Mouse (Mus musculus): ENCODE results near the gene Gm15517.
"Not testable (repeated sequence)": the region's sequence is repeated elsewhere in the genome, so short reads cannot be mapped to it uniquely, and the experiment has no call there.

The Gm15517 gene

DNA sequence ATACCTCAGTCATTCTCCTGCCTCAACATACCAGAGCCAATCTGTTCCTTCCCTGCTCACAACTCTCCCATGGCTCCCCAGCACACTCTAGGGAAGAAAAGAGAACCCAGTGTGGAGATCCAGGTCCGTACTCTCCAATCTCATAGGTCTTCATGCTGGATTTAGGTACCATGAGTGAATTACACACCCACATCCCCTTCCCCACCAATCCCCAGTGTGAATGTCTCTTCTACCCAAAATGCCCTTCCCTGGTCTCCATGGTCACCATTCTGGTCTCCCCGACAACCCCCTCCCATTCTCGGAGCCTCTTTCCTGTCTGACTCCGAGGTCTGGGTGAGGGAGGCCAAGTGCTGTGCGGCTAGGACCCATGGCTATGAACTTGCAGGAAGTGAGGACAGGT, at the start of gene Gm15517:
TSS of gene Gm15517 (plus strand) at position 301 of the 400 bp plus-strand sequence.
- DNase-seq (ENCODE audit: extremely low spot score) = no peak

DNA sequence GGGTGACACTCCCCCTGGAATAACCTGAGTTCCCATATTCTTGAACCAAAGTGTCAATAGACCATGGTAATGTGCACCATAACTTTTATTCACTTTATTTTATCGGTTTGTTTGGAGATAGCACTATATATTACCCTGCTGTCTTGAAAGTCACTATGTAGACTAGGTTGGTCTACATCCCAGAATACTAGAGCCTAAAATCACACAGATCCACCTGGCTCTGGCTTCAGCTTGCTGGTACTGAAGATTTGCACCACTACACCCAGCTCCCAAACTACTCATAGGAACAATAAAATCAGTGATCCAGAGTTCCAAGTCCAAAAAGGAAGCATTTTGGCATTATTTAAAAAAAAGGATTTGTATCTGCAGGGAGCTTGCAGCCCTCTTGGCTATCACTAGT, 45.6 kb upstream of the Gm15517 start, which contains the start of gene Klk1b5:
TSS of gene Klk1b5 (plus strand) at position 301 of the 400 bp plus-strand sequence.
- no peak for DNase-seq (ENCODE audit: extremely low spot score)

DNA sequence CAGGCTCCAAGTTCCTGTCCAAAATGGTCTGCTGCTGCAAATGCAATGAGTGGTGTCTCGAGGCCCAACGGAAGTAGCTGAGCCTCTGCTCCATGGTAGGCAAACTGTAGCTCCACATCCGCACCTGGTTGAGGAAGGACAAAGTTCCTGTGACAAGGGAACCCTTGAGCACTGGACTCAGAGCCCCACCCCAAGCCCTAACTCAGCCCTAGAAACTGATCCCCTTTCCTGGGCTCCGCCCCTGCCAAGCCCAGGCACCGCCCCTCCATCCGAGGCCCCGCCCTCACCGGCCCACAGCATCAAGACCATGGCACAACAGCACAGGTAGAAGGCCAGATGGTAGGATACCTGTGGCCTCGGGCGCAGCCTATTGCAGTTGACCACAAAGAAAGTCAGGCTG, 39.6 kb upstream of the Gm15517 start:
- not testable (repeated sequence) for DNase-seq (ENCODE audit: extremely low spot score)

DNA sequence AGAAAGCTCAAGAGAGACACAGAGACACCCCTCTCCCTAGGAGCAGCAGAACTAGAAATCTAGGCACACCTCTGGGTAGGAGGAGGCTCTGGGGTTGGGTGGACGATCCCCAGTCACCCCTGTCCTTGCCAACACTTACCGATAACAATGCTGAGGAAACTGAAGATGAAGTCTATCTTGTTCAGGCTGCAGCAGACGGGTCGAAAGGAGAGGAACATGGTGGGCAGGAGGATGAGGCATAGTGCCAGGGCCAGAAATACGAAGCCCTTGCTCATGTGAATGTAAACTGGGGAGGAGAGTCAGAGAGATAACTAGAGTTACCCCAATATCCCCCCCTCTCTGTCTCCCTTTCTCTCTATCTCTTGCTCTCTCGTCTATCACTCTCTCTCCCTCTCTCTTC, 38.9 kb upstream of the Gm15517 start:
- DNase-seq (ENCODE audit: extremely low spot score) = not testable (repeated sequence)

DNA sequence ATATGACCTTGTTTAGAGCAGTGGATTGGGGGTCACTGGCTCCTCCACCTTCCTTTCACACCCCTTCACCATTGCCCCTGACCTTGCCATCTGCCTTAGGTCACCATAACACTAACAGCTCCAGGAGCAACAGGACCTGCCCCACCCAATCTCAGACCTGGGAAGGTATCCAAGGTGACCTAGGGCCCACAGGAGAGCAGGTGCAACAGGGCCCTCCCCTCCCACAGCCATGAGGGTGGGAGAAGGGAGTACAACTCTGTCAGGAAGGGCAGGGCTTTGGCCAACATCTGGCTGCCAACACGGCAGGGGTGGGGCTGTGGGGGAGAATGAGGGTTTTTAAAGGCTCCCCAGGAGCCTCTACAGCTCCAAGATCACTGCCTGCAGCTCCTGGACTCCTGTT, 36.2 kb upstream of the Gm15517 start, which contains the start of gene Klk1:
TSS of gene Klk1 (plus strand) at position 285 of the 400 bp plus-strand sequence.
- DNase-seq (ENCODE audit: extremely low spot score) = no peak

DNA sequence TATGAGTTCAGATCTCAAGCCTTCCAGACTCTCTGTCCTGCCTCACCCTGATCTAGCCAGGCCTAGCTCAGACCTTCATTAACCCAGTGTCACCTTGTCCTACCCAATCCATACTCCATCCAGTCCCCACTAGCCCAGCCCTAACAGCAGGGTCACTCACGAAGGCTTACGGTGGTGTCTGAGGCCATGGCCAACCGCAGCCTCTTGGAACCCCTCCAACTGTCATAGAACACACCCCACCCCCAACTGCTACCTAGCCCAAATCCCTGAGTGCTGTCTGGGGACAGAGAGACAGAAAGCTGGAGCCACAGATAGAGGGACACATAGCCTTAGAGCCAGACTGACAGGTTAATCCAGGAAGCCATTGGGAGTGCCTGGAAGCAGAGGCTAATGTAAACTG, 25.3 kb upstream of the Gm15517 start, which contains the start of gene Gm36864:
TSS of gene Gm36864 (plus strand) at position 269 of the 400 bp plus-strand sequence.
- no peak for DNase-seq (ENCODE audit: extremely low spot score)

DNA sequence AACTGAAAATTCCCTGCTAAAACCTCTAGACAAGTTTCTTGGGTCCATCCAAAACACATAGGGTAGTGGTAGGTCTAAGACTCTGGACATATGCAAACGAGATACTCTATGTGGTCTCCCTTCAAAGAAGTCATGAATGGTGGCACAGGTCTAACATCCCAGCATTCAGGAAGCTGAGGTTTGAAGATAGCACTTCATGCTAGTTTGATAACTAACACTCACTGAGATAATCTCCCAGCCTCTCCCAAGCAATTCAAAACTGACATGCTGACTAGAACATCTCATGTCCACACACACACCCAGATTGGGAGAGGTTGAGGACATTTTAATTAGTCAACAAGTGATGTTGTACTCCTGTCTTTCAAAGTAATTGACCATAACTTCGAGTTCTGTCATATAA, 21.3 kb upstream of the Gm15517 start:
- DNase-seq (ENCODE audit: extremely low spot score) = no peak

DNA sequence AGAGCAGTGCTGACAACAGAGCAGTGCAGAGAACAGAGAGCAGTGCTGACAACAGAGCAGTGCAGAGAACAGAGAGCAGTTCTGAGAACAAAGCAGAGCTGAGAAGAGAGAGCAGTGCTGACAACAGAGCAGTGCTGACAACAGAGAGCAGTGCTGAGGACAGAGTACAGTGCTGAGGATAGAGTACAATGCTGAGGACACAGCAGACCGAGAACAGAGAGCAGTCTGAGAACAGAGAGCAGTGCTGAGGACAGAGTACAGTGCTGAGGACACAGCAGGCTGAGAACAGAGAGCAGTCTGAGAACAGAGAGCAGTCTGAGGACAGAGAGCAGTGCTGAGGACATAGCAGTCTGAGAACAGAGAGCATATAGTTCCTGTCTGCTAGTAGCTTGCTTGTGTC, 20.5 kb upstream of the Gm15517 start:
- no peak for DNase-seq (ENCODE audit: extremely low spot score)

DNA sequence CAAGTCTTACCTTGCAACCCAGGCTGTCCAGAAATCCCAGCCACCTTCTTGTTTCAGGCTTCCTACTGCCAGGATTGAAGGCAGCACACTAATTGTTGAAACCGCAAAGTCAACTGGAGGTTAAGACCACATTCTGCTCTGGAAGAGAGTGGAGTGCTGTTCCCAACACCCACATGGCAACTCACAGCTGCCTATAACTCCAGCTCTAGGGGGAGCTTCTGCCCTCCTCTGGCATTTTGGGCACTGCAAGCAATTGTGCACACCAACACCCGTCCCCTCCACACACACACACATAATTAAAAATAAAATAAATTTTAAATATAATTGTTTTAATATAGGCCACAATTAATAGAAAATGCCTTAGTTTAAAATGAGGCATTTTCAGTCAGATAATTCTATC, 20.1 kb upstream of the Gm15517 start:
- no peak for DNase-seq (ENCODE audit: extremely low spot score)

DNA sequence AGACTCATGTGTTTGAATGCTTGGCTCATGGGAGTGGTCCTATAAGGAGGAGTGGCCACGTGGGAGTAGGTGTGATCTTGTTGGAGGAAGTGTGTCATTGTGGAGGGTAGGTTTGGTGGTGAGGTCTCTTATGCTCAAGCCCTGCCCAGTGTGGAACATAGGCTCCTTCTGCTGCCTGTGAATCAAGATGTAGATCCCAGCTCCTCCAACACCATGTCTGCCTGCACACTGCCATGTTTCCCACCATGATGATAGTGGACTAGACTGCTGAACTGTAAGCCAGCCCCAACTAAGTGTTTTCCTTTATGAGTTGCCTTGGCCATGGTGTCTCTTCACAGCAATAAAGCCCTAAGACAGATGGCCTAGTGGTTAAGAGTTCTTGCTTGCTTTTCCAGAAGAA, 17.2 kb upstream of the Gm15517 start:
- DNase-seq (ENCODE audit: extremely low spot score) = no peak

DNA sequence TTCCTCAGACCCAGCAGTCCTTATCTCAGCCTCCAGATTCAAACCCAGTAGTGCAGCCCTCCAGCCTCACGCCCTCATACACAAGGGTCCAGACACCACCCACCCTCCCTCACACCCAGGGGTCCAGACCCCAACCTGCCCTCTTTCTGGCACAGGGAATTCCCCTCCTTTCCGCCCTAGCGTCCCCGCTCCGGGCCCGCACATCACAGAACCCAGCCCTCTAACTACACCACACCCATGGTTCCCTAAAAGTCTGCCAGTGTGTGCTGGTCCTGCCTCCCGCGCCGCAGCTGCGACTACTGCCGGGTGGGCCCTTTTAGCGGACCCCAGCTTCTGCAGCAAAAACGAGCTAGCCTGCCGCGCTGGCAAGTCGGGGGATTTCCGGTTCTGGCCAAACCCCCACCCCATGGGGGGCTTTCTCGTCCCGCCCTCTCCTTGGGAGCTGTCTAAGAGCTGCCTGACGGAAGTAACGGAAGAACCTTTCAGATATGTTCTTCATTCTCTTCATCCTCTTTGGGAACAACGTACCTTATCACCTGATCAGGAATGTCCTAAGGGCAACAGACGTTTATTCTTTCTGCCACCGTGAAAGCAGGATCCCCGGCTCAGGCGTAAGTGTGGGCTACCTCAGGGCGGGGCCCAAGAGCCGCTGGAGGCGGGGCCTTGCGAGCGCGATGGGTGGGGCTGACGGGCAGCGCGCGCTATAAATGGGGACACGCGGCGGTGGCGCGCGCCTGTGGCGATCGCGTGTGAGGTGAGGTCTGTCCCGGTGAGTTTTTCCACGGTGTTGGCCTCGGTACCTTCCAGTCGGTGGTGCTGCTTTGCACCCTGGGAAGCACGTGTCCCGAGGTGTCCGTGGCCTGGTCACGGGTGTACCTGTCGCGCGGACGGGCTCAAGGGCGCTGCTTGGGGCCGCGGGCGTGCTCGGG, 14.9 kb upstream of the Gm15517 start, which contains the start of the genes 1700028J19Rik and 2410002F23Rik:
TSS of gene 1700028J19Rik (minus strand) at position 641 of the 929 bp plus-strand sequence.
TSS of gene 2410002F23Rik (plus strand) at position 668 of the 929 bp plus-strand sequence.
- peak; percentile 93 for DNase-seq (ENCODE audit: extremely low spot score)

DNA sequence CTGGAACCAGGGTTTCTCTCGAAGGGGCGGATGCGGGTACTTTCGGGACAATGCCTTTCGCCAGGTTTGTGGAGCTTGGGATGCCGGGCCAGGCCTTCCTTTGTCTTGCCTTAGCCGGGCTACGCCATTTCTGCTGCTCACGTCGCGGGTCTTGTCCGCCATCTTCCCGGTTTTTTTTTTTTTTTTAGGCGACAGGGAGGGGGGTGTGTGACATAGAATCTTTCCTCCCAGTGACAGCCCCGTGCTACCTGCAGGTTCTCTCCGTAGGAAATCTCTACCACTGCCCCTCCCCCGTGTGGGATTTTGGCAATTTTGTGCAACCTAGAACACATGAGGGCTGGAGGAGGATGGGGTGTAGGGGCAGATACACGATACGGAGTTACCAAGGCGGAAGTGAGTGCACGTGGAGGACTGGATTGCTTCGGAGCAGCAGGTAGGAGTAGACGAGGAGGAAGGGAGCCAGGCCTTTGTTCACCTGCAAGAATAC, 14.2 kb upstream of the Gm15517 start:
- DNase-seq (ENCODE audit: extremely low spot score) = peak; percentile 75

DNA sequence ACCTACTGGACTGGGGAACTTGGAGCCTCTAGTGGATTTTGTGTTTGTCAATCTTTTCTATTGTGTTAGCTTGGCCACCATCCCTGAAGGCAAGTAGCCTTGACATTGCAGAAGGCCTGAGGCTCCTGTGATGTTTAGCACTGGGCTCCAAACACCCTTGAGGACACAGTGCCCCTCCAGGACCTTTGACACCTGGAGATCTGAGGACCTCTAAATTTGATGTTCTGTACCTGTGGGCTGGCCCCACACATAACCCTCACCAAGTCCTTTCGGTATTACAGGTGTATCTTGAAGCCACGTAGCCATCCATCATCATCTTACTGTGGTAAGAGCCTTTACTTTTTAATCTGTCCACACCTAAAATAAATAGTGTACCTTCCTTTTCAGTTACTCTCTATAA, 13.3 kb upstream of the Gm15517 start:
- DNase-seq (ENCODE audit: extremely low spot score) = no peak

DNA sequence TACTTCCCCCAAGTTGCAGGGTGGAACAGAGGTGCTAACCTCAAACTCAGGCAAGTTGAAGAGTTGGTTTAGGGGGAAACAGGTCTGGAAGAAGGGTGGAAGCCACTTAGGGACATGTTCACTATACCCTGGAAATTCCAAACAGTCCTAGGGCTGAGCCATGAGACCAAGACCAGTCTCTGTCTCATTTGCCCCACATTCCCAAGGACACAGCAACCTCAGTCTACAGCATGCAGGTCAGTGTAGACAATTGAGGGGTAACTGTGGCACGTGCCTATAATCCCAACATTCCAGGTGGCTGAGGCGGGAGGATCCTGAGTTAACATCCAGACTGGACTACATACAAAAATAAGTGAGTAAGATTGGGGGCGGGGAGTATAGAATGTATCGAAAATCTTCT, 12.0 kb upstream of the Gm15517 start:
- no peak for DNase-seq (ENCODE audit: extremely low spot score)

DNA sequence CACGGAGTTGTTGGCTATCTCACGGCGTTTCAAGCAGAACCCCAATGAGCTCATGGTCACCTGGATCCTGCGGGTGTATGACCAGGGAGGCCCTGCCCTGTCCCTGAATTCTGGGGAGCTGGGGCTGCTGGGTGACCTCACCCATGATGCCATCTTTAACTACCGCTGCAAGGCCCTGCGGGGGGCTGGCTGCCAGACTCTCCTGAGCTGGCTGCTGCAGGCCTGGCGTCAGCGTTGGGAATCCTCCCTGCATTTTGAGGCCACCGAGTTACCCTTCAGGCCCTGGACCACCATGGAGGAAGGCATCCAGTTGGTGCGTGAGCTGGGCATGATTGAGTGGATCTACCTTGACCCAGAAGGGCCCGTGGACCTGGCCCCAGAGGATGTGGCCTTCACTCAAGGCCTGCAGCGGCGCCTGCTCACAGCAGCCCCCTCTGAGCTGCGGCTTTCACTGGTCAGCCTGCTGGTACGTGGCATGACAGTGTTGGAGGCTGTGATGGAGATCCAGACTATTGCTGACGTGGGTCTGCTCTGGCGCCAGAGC, 10.4 kb upstream of the Gm15517 start:
- not testable (repeated sequence) for DNase-seq (ENCODE audit: extremely low spot score)

DNA sequence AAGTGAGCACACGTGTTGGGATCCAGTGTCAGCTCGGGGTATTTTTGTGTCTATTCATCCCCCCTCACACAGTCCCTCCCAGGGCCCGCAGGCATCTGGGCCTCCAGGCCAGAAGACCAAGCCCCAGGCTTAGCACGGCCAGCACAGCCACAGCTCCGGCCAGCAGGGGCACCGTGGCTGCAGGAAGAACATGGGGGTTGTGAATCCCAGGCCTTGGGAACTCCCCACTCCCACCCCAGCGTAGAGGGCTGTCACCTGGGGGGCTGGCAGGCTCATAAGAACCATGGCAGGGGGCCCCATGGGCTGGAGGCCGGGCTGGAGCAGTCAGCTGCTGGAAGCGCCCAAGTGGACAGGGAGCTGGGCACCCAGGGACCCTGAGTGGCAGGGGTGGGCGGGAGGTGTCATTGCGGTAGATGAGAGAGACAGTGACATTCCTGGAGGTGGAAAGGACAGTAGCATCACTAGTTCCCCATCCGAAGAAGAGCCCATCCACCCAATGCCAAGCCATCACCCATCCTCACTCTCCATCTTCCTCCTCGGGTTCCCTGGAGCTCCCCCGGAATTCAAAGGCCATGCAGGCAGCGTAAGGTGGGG, 8.1 kb upstream of the Gm15517 start:
- DNase-seq (ENCODE audit: extremely low spot score) = no peak

DNA sequence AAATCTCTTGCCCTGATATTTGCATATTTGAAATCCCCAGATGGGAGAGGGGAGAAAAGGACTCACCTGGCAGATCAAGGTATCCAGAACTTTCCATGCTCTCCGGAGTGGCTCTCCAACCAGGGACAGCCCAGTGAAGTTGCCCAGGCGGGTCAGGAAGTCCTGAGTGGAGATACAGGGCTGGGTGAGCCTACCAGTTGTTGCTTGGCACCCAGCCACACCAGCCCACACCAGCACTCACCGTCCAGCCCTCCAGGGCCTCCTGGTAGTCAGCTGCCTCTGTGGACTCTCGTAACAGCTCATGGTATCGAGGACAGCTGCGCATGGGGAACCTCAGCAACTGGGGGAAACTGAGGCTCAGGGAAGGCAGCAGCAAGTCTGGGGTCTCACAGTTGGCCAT, 6.3 kb upstream of the Gm15517 start:
- DNase-seq (ENCODE audit: extremely low spot score) = no peak

DNA sequence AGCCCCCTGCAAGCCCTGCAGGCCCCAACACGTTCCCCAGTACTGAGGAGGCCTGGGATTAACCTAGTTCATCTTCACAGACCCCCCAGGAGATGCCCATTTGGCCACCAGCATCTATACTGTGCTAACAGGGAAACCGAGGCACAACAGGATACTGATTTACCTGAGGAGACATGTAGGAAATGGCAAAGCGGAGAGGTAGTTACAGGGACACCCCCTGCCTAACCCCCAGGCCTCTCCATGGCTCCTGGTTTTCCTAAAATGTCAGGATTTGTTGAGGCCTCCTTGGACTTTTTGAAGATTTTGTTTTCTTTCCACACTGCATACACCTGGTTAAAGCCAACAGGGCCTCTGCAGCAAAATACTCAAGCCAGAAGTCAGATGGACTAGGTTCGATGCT, 4.0 kb upstream of the Gm15517 start, which contains the start of gene Acp4:
TSS of gene Acp4 (minus strand) at position 101 of the 400 bp plus-strand sequence.
- no peak for DNase-seq (ENCODE audit: extremely low spot score)

DNA sequence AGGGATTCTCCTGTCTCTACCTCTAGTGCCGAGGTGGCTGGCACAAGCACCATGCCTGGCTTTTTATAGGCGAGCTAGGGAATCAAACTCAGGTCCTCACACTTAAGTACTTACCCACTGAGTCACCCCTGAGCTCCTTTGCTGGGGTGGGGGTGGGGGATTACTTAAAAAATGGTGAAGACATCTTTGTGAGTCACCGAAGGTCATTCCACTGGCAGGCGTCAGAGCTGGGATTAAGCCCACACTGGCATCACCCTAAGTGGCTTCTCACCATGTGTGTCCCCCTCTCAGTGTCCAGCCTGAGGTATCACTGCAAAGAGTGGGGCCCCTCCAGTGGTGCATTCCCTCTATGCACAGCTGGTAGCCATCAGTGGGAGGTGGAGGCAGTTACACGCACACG, 837 bp upstream of the Gm15517 start:
- no peak for DNase-seq (ENCODE audit: extremely low spot score)

DNA sequence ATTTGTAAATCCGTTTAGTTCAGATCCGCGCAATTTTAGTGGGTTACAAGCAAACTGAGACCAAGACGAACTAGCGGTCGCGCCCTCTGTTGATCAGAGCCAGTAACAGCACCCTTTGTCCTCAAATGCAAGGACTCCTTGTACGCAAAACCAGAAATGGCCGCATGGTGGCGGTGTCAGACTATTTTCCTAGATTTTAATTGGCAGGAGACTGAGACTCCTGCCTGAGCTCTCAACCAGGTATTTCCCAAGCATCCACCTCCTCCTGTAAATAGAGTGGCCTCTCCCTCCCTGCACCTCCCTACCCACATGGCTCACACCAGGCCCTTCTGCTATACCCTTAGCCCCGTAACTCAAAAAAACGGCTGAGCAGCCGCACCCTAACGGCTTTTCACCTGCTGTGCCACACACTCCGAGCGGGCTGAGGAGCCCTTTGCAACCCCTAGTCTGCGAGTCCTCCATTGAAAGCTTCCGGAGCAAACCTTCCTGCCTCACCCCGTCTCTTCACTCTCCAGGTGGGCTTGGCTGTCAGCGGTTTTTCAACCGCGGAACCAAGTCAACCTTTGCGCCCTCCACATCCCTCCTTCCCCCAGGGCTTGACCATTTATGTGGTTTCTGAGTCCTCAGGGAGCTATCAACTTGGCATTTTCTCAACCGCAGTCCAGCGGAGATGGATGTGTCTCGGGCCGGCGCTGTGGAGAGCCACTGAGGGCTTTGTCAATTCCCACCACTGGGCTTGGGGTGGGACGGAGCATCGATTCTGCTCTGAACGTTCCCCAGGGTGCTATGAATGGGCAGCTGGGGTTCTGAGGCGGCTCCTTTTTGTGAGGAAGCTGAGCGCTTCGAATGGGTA, 1.8 kb downstream of the Gm15517 start:
- DNase-seq (ENCODE audit: extremely low spot score) = peak; percentile 94

DNA sequence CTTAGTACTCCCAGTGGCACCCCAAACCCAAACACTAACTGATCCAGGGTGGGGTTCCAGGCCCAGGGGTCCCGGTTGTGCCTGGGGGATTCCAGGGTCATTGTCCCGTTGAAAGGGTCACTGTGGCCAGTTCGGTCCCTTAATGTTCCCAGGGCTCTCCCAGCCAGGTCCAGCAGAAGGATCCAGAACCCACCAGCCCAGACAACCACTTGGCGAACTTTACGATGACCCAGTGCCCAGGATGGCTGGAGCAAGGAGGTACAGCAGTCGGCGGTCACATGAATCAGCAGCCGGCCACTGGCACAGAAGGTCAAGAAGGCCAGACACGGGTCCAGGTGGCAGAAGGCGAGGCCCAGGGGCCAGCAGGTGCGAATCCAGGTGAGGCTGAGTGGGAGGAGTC, 6.9 kb downstream of the Gm15517 start:
- no peak for DNase-seq (ENCODE audit: extremely low spot score)

Data from embryo, embryonic 9.5 days (tissue).